ENCODE assay signal across 9 mouse cellular contexts in genomic region chr6:124758849-124759232, GRCm38 (mm10). TPM values are rescaled to one million over a fixed set of nuclear protein-coding genes. Genes with fewer than 3 reads are reported as not detected.
DNase-seq lines count a peak whose midpoint lies in the region; ATAC-seq lines count a peak whose summit lies in the region.
"Had no signal": no experiment of that assay in that cellular context is flagged by ENCODE, and none has a peak within 500 bp of the region (broad histone marks: within the 10 kb centered on the region; RNA-seq: fewer than 3 reads in every experiment).

No protein-coding gene starts in this region.

- H3K4me2 ChIP-seq in liver, embryonic 11.5 days = peak overlapping the region; percentile 47

- H3K36me3 ChIP-seq in megakaryocyte, embryonic 14.5 days (replicated peaks; ENCODE audit: low read length) = peaks cover 25% of the 10 kb centered on the region
- H3K36me3 ChIP-seq in liver, embryonic 11.5 days (ENCODE audit: control insufficient read depth, insufficient read depth, low read length) = no peaks in the 10 kb centered on the region

- WGBS in liver, embryonic 11.5 days = 61% methylated on average over 2 of the region's 2 CpGs

- H3K4me3 ChIP-seq in megakaryocyte, embryonic 14.5 days (replicated peaks) = peak overlapping the region; percentile 78
- H3K4me3 ChIP-seq in liver, embryonic 11.5 days (ENCODE audit: low read depth, low read length) = no peak overlapping the region

- H3K27me3 ChIP-seq in megakaryocyte, embryonic 14.5 days (replicated peaks) = peaks cover 45% of the 10 kb centered on the region
- H3K27me3 ChIP-seq in liver, embryonic 11.5 days (replicated peaks; ENCODE audit: control insufficient read depth, insufficient read depth, low read length) = peaks cover 30% of the 10 kb centered on the region

- peak; percentile 52 for DNase-seq in cerebellum, adult 9-10 months
- DNase-seq in liver, embryonic 11.5 days (ENCODE audit: low spot score) = no peak
- DNase-seq in T-cell, adult 2 months (ENCODE audit: low spot score) = no peak
- DNase-seq in layer of hippocampus, adult 18-20 months (ENCODE audit: low spot score in 2 of 2) = no peak

- H3K9ac ChIP-seq in liver, embryonic 11.5 days (ENCODE audit: low read depth, low read length) = peak overlapping the region; percentile 35

- no peaks in the 10 kb centered on the region for H3K9me3 ChIP-seq in megakaryocyte, embryonic 14.5 days
- H3K9me3 ChIP-seq in liver, embryonic 11.5 days (ENCODE audit: control insufficient read depth, low read length) = no peaks in the 10 kb centered on the region

- H3K4me1 ChIP-seq in megakaryocyte, embryonic 14.5 days = peaks cover 49% of the 10 kb centered on the region
- H3K4me1 ChIP-seq in liver, embryonic 11.5 days (replicated peaks; ENCODE audit: control insufficient read depth, insufficient read depth, low read length) = peaks cover 37% of the 10 kb centered on the region

- H3K27ac ChIP-seq in liver, embryonic 11.5 days (ENCODE audit: low read depth, low read length) = no peak overlapping the region

- ATAC-seq in cerebellum, adult (ENCODE audit: insufficient number of reproducible peaks, low FRiP score, low TSS enrichment) = no peak
- ATAC-seq in megakaryocyte, adult 5-6 weeks (ENCODE audit: poor library complexity, severe bottlenecking) = no peak
- no peak for ATAC-seq in liver, embryonic 11.5 days (replicated peaks; ENCODE audit: low FRiP score)
- no peak for ATAC-seq in erythroblast, adult 5-6 weeks (replicated peaks; ENCODE audit: low FRiP score, poor library complexity, severe bottlenecking)

RNA-seq across cellular contexts. Expression of gene Atn1, which starts 2.5 kb away (rescaled TPM):
- 38.5 and 97.6 TPM in 2 replicates for polyA plus RNA-seq in megakaryocyte, embryonic 14.5 days (2012; ENCODE audit: insufficient read depth, low replicate concordance)
- 25.7 and 29.8 TPM in 2 replicates for total RNA-seq in megakaryocyte, adult 5-6 weeks (2015)
- 3.0 and 10.9 TPM in 2 replicates for total RNA-seq in megakaryocyte, adult 5-6 weeks (2017)
- polyA plus RNA-seq in liver, embryonic 11.5 days (2014; fragmentation: Nextera tagmentation; extraction: Ambion mirVana) = 4.4 and 5.5 TPM in 2 replicates
- 10.0 and 11.7 TPM in 2 replicates for total RNA-seq in erythroblast, adult 5-6 weeks (2015; ENCODE audit: low replicate concordance)
- total RNA-seq in erythroblast, adult 5-6 weeks (2017; ENCODE audit: low replicate concordance) = 0.94 and 2.0 TPM in 2 replicates
- 100 to 1,000 TPM; 161 to 181 TPM for total RNA-seq in layer of hippocampus, adult 18-20 months (2021)

RNA-seq across cellular contexts. Expression of gene Gm45234, which starts 3.0 kb away (rescaled TPM):
- 43.0 TPM in 1 of 2 replicates, not detected in the other for polyA plus RNA-seq in megakaryocyte, embryonic 14.5 days (2012; ENCODE audit: insufficient read depth, low replicate concordance)
- not detected in 2 replicates for total RNA-seq in megakaryocyte, adult 5-6 weeks (2015)
- total RNA-seq in megakaryocyte, adult 5-6 weeks (2017) = not detected in 2 replicates
- 0.15 TPM in 1 of 2 replicates, not detected in the other for polyA plus RNA-seq in liver, embryonic 11.5 days (2014; fragmentation: Nextera tagmentation; extraction: Ambion mirVana)
- not detected in 2 replicates for total RNA-seq in erythroblast, adult 5-6 weeks (2015; ENCODE audit: low replicate concordance)
- total RNA-seq in erythroblast, adult 5-6 weeks (2017; ENCODE audit: low replicate concordance) = 0.56 TPM in 1 of 2 replicates, not detected in the other
- total RNA-seq in layer of hippocampus, adult 18-20 months (2021) = not detected
- total RNA-seq: hematopoietic stem cell, adult 5-6 weeks had no signal

RNA-seq across cellular contexts. Expression of gene Eno2, which starts 10.6 kb away (rescaled TPM):
- polyA plus RNA-seq in megakaryocyte, embryonic 14.5 days (2012; ENCODE audit: insufficient read depth, low replicate concordance) = 5.8 and 6.2 TPM in 2 replicates
- not detected in 2 replicates for total RNA-seq in megakaryocyte, adult 5-6 weeks (2015)
- total RNA-seq in megakaryocyte, adult 5-6 weeks (2017) = not detected in 2 replicates
- 2.1 and 2.6 TPM in 2 replicates for polyA plus RNA-seq in liver, embryonic 11.5 days (2014; fragmentation: Nextera tagmentation; extraction: Ambion mirVana)
- total RNA-seq in erythroblast, adult 5-6 weeks (2015; ENCODE audit: low replicate concordance) = not detected in 2 replicates
- total RNA-seq in erythroblast, adult 5-6 weeks (2017; ENCODE audit: low replicate concordance) = not detected in 2 replicates
- total RNA-seq in layer of hippocampus, adult 18-20 months (2021) = 1,000 to 10,000 TPM; 1,059 TPM

RNA-seq across cellular contexts. Expression of gene Grcc10, which starts 17.7 kb away (rescaled TPM):
- 11.7 and 65.2 TPM in 2 replicates for polyA plus RNA-seq in megakaryocyte, embryonic 14.5 days (2012; ENCODE audit: insufficient read depth, low replicate concordance)
- 177 and 203 TPM in 2 replicates for total RNA-seq in megakaryocyte, adult 5-6 weeks (2015)
- total RNA-seq in megakaryocyte, adult 5-6 weeks (2017) = 121 and 136 TPM in 2 replicates
- polyA plus RNA-seq in liver, embryonic 11.5 days (2014; fragmentation: Nextera tagmentation; extraction: Ambion mirVana) = 147 and 167 TPM in 2 replicates
- 33.6 and 64.9 TPM in 2 replicates for total RNA-seq in erythroblast, adult 5-6 weeks (2015; ENCODE audit: low replicate concordance)
- total RNA-seq in erythroblast, adult 5-6 weeks (2017; ENCODE audit: low replicate concordance) = 7.5 and 16.9 TPM in 2 replicates
- total RNA-seq in layer of hippocampus, adult 18-20 months (2021) = 100 to 1,000 TPM; 358 to 368 TPM

RNA-seq across cellular contexts. Expression of gene Ptpn6, which starts 20.3 kb away (rescaled TPM):
- 19.9 and 20.1 TPM in 2 replicates for polyA plus RNA-seq in megakaryocyte, embryonic 14.5 days (2012; ENCODE audit: insufficient read depth, low replicate concordance)
- total RNA-seq in megakaryocyte, adult 5-6 weeks (2015) = 308 and 336 TPM in 2 replicates
- total RNA-seq in megakaryocyte, adult 5-6 weeks (2017) = 1,009 and 1,024 TPM in 2 replicates
- polyA plus RNA-seq in liver, embryonic 11.5 days (2014; fragmentation: Nextera tagmentation; extraction: Ambion mirVana) = 49.5 and 50.3 TPM in 2 replicates
- total RNA-seq in erythroblast, adult 5-6 weeks (2015; ENCODE audit: low replicate concordance) = 57.8 and 60.2 TPM in 2 replicates
- 142 and 156 TPM in 2 replicates for total RNA-seq in erythroblast, adult 5-6 weeks (2017; ENCODE audit: low replicate concordance)
- total RNA-seq in layer of hippocampus, adult 18-20 months (2021) = 1 to 10 TPM; 4.1 to 4.6 TPM

Comparison
In these comparisons a context has a peak if more than half of its experiments do, and no peak if none do; other contexts are left out.
1. RNA of gene Atn1, which starts 2.5 kb away (total RNA-seq): 161 to 181 TPM in layer of hippocampus, adult 18-20 months; 3.0 to 29.8 TPM in megakaryocyte, adult 5-6 weeks and 0.94 to 11.7 TPM in erythroblast, adult 5-6 weeks; every median in the first group is over 4 times any median in the second.
2. RNA of gene Eno2, which starts 10.6 kb away (total RNA-seq): 1,059 TPM in layer of hippocampus, adult 18-20 months; not detected in megakaryocyte, adult 5-6 weeks and not detected in erythroblast, adult 5-6 weeks; every median in the first group is over 1,000 times any median in the second.